Mouse (Mus musculus) megakaryocyte, embryonic 14.5 days (primary cell): ENCODE data around the gene D930048N14Rik. TPM values are rescaled to one million over a fixed set of nuclear protein-coding genes. Genes with fewer than 3 reads are reported as not detected.

Experiments used
- H3K27me3 ChIP-seq: replicated peaks from 2 replicates; pipeline ENCODE3; 2012; ENCODE audit warnings: inconsistent platforms
- H3K36me3 ChIP-seq: replicated peaks from 2 replicates; pipeline ENCODE3; 2012; ENCODE audit warnings: low read length, inconsistent platforms, mixed read lengths
- H3K4me1 ChIP-seq: 2 replicates; pipeline ENCODE4 v1.6.1; 2012; ENCODE audit warnings: inconsistent platforms
- H3K4me3 ChIP-seq: replicated peaks from 2 replicates; pipeline ENCODE3; 2012; ENCODE audit warnings: moderate library complexity, mild to moderate bottlenecking, inconsistent platforms
- H3K9me3 ChIP-seq: 2 replicates; pipeline ENCODE4 v1.6.1; 2012; ENCODE audit warnings: inconsistent platforms
- FLI1 ChIP-seq: IDR thresholded peaks from 2 replicates; pipeline ENCODE4 v1.6.1; 2012; ENCODE audit warnings: low read length, inconsistent platforms, mixed read lengths
- GATA1 ChIP-seq: IDR thresholded peaks from 3 replicates; pipeline ENCODE4 v1.6.1; 2012; ENCODE audit warnings: mixed read lengths, low read length, inconsistent platforms, borderline replicate concordance
- polyA plus RNA-seq: library from polyadenylated mRNA; stranded (reverse); fragments of >175 nt; gene quantifications from 2 replicates; pipeline ENCODE4 v1.2.3, GENCODE M21; 2012; ENCODE audit warnings: low replicate concordance; ENCODE audit not compliant: insufficient read depth

The D930048N14Rik gene
- polyA plus RNA-seq, 1 experiment = not detected

GRCm38 (mm10) chr11:51670846-51671245, 20.1 kb downstream of the D930048N14Rik start:
- H3K4me1 ChIP-seq = peaks cover 3% of the 10 kb centered on the region; the same call in 1 of the 2 replicates
- peaks cover 1% of the 10 kb centered on the region for H3K27me3 ChIP-seq
- H3K4me3 ChIP-seq = no peak overlapping the region
- TF ChIP-seq GATA1 (no peak), FLI1 (no peak)
- no peaks in the 10 kb centered on the region for H3K9me3 ChIP-seq
- H3K36me3 ChIP-seq = no peaks in the 10 kb centered on the region

- H3K4me3 ChIP-seq = no peak overlapping the region
- peaks cover 3% of the 10 kb centered on the region; the same call in 1 of the 2 replicates for H3K4me1 ChIP-seq
- no peaks in the 10 kb centered on the region for H3K36me3 ChIP-seq
- H3K27me3 ChIP-seq = peaks cover 1% of the 10 kb centered on the region
- no peaks in the 10 kb centered on the region for H3K9me3 ChIP-seq
- TF ChIP-seq FLI1 = no peak
- TF ChIP-seq GATA1 = no peak
Observed at GRCm38 (mm10) chr11:51671376-51671775, 20.6 kb downstream of the D930048N14Rik start.

GRCm38 (mm10) chr11:51673291-51673690, 22.5 kb downstream of the D930048N14Rik start:
- TF ChIP-seq GATA1 = no peak
- no peak for TF ChIP-seq FLI1
- Histone ChIP-seq H3K4me3 (no peak overlapping the region), H3K36me3 (no peaks in the 10 kb centered on the region), H3K27me3 (peaks cover 1% of the 10 kb centered on the region), H3K9me3 (no peaks in the 10 kb centered on the region), H3K4me1 (peaks cover 15% of the 10 kb centered on the region)

GRCm38 (mm10) chr11:51675386-51675785, 24.6 kb downstream of the D930048N14Rik start:
- no peak for TF ChIP-seq GATA1
- no peak for TF ChIP-seq FLI1
- Histone ChIP-seq H3K36me3 (no peaks in the 10 kb centered on the region), H3K9me3 (no peaks in the 10 kb centered on the region), H3K4me3 (no peak overlapping the region), H3K27me3 (peaks cover 1% of the 10 kb centered on the region), H3K4me1 (peaks cover 15% of the 10 kb centered on the region)

- H3K4me3 ChIP-seq = peak overlapping the region; percentile 23
- TF ChIP-seq GATA1 = no peak
- no peak for TF ChIP-seq FLI1
- no peaks in the 10 kb centered on the region for H3K36me3 ChIP-seq
- peaks cover 1% of the 10 kb centered on the region for H3K27me3 ChIP-seq
- no peaks in the 10 kb centered on the region for H3K9me3 ChIP-seq
- H3K4me1 ChIP-seq = peaks cover 21% of the 10 kb centered on the region
Observed at GRCm38 (mm10) chr11:51677737-51678418, 27.1 kb downstream of the D930048N14Rik start.

- peaks cover 21% of the 10 kb centered on the region for H3K4me1 ChIP-seq
- no peak for TF ChIP-seq GATA1
- TF ChIP-seq FLI1 = no peak
- H3K9me3 ChIP-seq = no peaks in the 10 kb centered on the region
- no peaks in the 10 kb centered on the region for H3K36me3 ChIP-seq
- H3K4me3 ChIP-seq = no peak overlapping the region
- peaks cover 1% of the 10 kb centered on the region for H3K27me3 ChIP-seq
Observed at GRCm38 (mm10) chr11:51679466-51679865, 28.7 kb downstream of the D930048N14Rik start.

GRCm38 (mm10) chr11:51681324-51681975, 30.7 kb downstream of the D930048N14Rik start:
- H3K4me1 ChIP-seq = peaks cover 22% of the 10 kb centered on the region
- H3K9me3 ChIP-seq = no peaks in the 10 kb centered on the region
- no peak for TF ChIP-seq FLI1
- TF ChIP-seq GATA1 = no peak
- H3K27me3 ChIP-seq = no peaks in the 10 kb centered on the region
- H3K36me3 ChIP-seq = peaks cover 14% of the 10 kb centered on the region
- H3K4me3 ChIP-seq = no peak overlapping the region

GRCm38 (mm10) chr11:51681976-51682374, 31.2 kb downstream of the D930048N14Rik start:
- peaks cover 14% of the 10 kb centered on the region for H3K36me3 ChIP-seq
- no peaks in the 10 kb centered on the region for H3K27me3 ChIP-seq
- TF ChIP-seq GATA1 (no peak), FLI1 (no peak)
- H3K9me3 ChIP-seq = no peaks in the 10 kb centered on the region
- peaks cover 24% of the 10 kb centered on the region for H3K4me1 ChIP-seq
- no peak overlapping the region for H3K4me3 ChIP-seq

GRCm38 (mm10) chr11:51688330-51689328, 37.9 kb downstream of the D930048N14Rik start, which contains the start of gene 0610009B22Rik:
0610009B22Rik (minus strand) TSS chr11:51688874.
- Histone ChIP-seq H3K4me3 (peak within 1 kb of the TSS; percentile 96), H3K4me1 (peaks cover 18% of the 10 kb centered on the region), H3K9me3 (no peaks in the 10 kb centered on the region), H3K36me3 (peaks cover 32% of the 10 kb centered on the region), H3K27me3 (no peaks in the 10 kb centered on the region)
- TF ChIP-seq FLI1 (no peak), GATA1 (no peak)
